20 mouse cellular contexts compared by ENCODE assay signal in the genomic region with DNA sequence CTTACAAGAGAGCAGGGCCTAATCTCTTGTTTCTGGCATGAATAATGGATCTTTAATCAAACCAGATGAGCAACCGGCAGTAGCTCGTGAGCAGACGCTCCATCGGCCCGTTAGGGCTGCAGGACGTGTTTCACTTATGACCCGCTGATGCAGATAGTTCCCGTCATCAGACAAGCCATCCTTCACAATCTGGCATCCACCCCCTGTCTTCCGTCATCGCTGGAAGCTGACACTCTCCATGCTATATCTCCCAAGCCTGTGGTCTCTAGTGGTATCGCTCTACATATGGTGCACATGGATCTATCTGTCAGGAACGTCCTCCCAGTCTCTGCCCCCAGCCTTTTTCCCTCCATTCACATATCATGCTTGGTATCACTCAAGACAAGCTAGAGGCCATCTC.
DNase-seq lines count a peak whose midpoint lies in the region; ATAC-seq and TF ChIP-seq lines count a peak whose summit lies in the region.
"Had no signal": no experiment of that assay in that cellular context is flagged by ENCODE, and none has a peak within 500 bp of the region (broad histone marks: within the 10 kb centered on the region; RNA-seq: fewer than 3 reads in every experiment).

No protein-coding gene starts in this region.

- no peak overlapping the region for H3K27ac ChIP-seq in embryonic facial prominence, embryonic 13.5 days
- no peak overlapping the region for H3K27ac ChIP-seq in embryonic facial prominence, embryonic 10.5 days (replicated peaks)
- no peak overlapping the region; the same call in 1 of the 2 replicates for H3K27ac ChIP-seq in lung, embryonic 14.5 days (ENCODE audit: low read depth)
- H3K27ac ChIP-seq in embryonic facial prominence, embryonic 14.5 days (replicated peaks; ENCODE audit: low read depth, low read length): no peak overlapping the region
- H3K27ac ChIP-seq in limb, embryonic 13.5 days: 0 out of 2 replicates have a peak overlapping the region, but pooled peaks have one; percentile 3
- H3K27ac ChIP-seq: embryonic facial prominence, embryonic 12.5 days; forebrain, embryonic 10.5 days; gastrocnemius, adult 2 months; hindbrain, embryonic 10.5 days; hindbrain, embryonic 14.5 days had no signal

- H3K36me3 ChIP-seq in embryonic facial prominence, embryonic 13.5 days: no peaks in the 10 kb centered on the region
- no peaks in the 10 kb centered on the region for H3K36me3 ChIP-seq in embryonic facial prominence, embryonic 10.5 days (replicated peaks)
- no peaks in the 10 kb centered on the region for H3K36me3 ChIP-seq in lung, embryonic 14.5 days (ENCODE audit: insufficient read depth)
- H3K36me3 ChIP-seq in embryonic facial prominence, embryonic 14.5 days (ENCODE audit: control insufficient read depth, insufficient read depth, low read length): no peaks in the 10 kb centered on the region
- no peaks in the 10 kb centered on the region for H3K36me3 ChIP-seq in limb, embryonic 13.5 days
- H3K36me3 ChIP-seq: embryonic facial prominence, embryonic 12.5 days; forebrain, embryonic 10.5 days; heart, embryonic 12.5 days; hindbrain, embryonic 10.5 days had no signal

- H3K9ac ChIP-seq in embryonic facial prominence, embryonic 13.5 days: no peak overlapping the region
- H3K9ac ChIP-seq in lung, embryonic 14.5 days: no peak overlapping the region
- H3K9ac ChIP-seq in embryonic facial prominence, embryonic 14.5 days (ENCODE audit: low read depth, low read length): no peak overlapping the region
- H3K9ac ChIP-seq in limb, embryonic 13.5 days: no peak overlapping the region
- H3K9ac ChIP-seq: embryonic facial prominence, embryonic 12.5 days; heart, embryonic 12.5 days; hindbrain, embryonic 14.5 days had no signal

- no peaks in the 10 kb centered on the region for H3K9me3 ChIP-seq in embryonic facial prominence, embryonic 13.5 days
- no peaks in the 10 kb centered on the region for H3K9me3 ChIP-seq in embryonic facial prominence, embryonic 10.5 days
- H3K9me3 ChIP-seq in lung, embryonic 14.5 days (ENCODE audit: low read depth, low read length): no peaks in the 10 kb centered on the region
- no peaks in the 10 kb centered on the region for H3K9me3 ChIP-seq in embryonic facial prominence, embryonic 14.5 days (ENCODE audit: control insufficient read depth, low read length)
- H3K9me3 ChIP-seq in limb, embryonic 13.5 days: no peaks in the 10 kb centered on the region
- H3K9me3 ChIP-seq: embryonic facial prominence, embryonic 12.5 days; forebrain, embryonic 10.5 days; heart, embryonic 12.5 days; hindbrain, embryonic 10.5 days had no signal

- H3K27me3 ChIP-seq in embryonic facial prominence, embryonic 13.5 days: 0 out of 2 replicates have a peak, but pooled peaks cover 3% of the 10 kb centered on the region
- no peaks in the 10 kb centered on the region for H3K27me3 ChIP-seq in embryonic facial prominence, embryonic 10.5 days (replicated peaks; ENCODE audit: low read depth, poor library complexity, severe bottlenecking)
- no peaks in the 10 kb centered on the region for H3K27me3 ChIP-seq in lung, embryonic 14.5 days (ENCODE audit: insufficient read depth, low read length)
- H3K27me3 ChIP-seq in embryonic facial prominence, embryonic 14.5 days (replicated peaks; ENCODE audit: control insufficient read depth, insufficient read depth, low read length): no peaks in the 10 kb centered on the region
- H3K27me3 ChIP-seq in limb, embryonic 13.5 days: peaks cover 7% of the 10 kb centered on the region; the same call in 1 of the 2 replicates

- no peak for TF ChIP-seq CTCF in lung, embryonic 14.5 days (IDR thresholded peaks at IDR 0.05; ENCODE audit: low read depth)

- no peak for DNase-seq in embryonic facial prominence, embryonic 10.5 days (ENCODE audit: low spot score)
- peak; percentile 79 for DNase-seq in lung, embryonic 14.5 days
- DNase-seq in lung, postnatal 36 days: no peak
- peak; percentile 63 for DNase-seq in embryonic facial prominence, embryonic 14.5 days (ENCODE audit: low spot score)
- DNase-seq in spleen, postnatal 36 days (ENCODE audit: low spot score in 2 of 2): no peak
- DNase-seq: adrenal gland, postnatal 25 days; cerebellum, adult 18-20 months; cerebellum, adult 9-11 months; cerebellum, postnatal 36 days; gastrocnemius, adult 2 months; gastrocnemius, postnatal 25 days had no signal

- no peak for ATAC-seq in embryonic facial prominence, embryonic 13.5 days (ENCODE audit: insufficient number of reproducible peaks, insufficient read depth, low FRiP score, low TSS enrichment, low read depth)
- peak; percentile 90 for ATAC-seq in lung, embryonic 14.5 days (ENCODE audit: insufficient read depth)
- ATAC-seq in embryonic facial prominence, embryonic 14.5 days (ENCODE audit: low read depth): no peak
- ATAC-seq in limb, embryonic 13.5 days (ENCODE audit: low FRiP score, low read depth): no peak
- ATAC-seq: forebrain, embryonic 14.5 days had no signal

- WGBS in embryonic facial prominence, embryonic 13.5 days: 64% methylated on average over 12 of the region's 12 CpGs
- WGBS in embryonic facial prominence, embryonic 10.5 days: 92% methylated on average over 12 of the region's 12 CpGs
- WGBS in lung, embryonic 14.5 days: 29% methylated on average over 12 of the region's 12 CpGs
- 72% methylated on average over 12 of the region's 12 CpGs for WGBS in embryonic facial prominence, embryonic 14.5 days
- WGBS in limb, embryonic 13.5 days: 68% methylated on average over 12 of the region's 12 CpGs

- H3K4me1 ChIP-seq in embryonic facial prominence, embryonic 13.5 days: peaks cover 8% of the 10 kb centered on the region
- H3K4me1 ChIP-seq in embryonic facial prominence, embryonic 10.5 days: no peaks in the 10 kb centered on the region
- peaks cover 13% of the 10 kb centered on the region; the same call in 1 of the 2 replicates for H3K4me1 ChIP-seq in lung, embryonic 14.5 days (ENCODE audit: insufficient read depth)
- no peaks in the 10 kb centered on the region for H3K4me1 ChIP-seq in embryonic facial prominence, embryonic 14.5 days (ENCODE audit: control insufficient read depth, insufficient read depth, low read length)
- H3K4me1 ChIP-seq in limb, embryonic 13.5 days: peaks cover 18% of the 10 kb centered on the region
- H3K4me1 ChIP-seq: embryonic facial prominence, embryonic 12.5 days; heart, embryonic 12.5 days; hindbrain, embryonic 10.5 days had no signal

- peak overlapping the region; percentile 1; the same call in 1 of the 2 replicates for H3K4me2 ChIP-seq in embryonic facial prominence, embryonic 13.5 days
- H3K4me2 ChIP-seq in lung, embryonic 14.5 days: peak overlapping the region; percentile 45
- no peak overlapping the region for H3K4me2 ChIP-seq in embryonic facial prominence, embryonic 14.5 days (ENCODE audit: low read depth, low read length)
- H3K4me2 ChIP-seq in limb, embryonic 13.5 days (replicated peaks): no peak overlapping the region; the same call in 1 of the 2 replicates
- H3K4me2 ChIP-seq: embryonic facial prominence, embryonic 12.5 days; heart, embryonic 12.5 days; hindbrain, embryonic 14.5 days had no signal

- H3K4me3 ChIP-seq in embryonic facial prominence, embryonic 13.5 days: no peak overlapping the region
- no peak overlapping the region for H3K4me3 ChIP-seq in embryonic facial prominence, embryonic 10.5 days
- no peak overlapping the region for H3K4me3 ChIP-seq in lung, embryonic 14.5 days (ENCODE audit: low read depth, low read length)
- no peak overlapping the region for H3K4me3 ChIP-seq in embryonic facial prominence, embryonic 14.5 days (ENCODE audit: low read depth, low read length)
- H3K4me3 ChIP-seq in limb, embryonic 13.5 days: no peak overlapping the region
- H3K4me3 ChIP-seq: embryonic facial prominence, embryonic 12.5 days; erythroblast, embryonic 14.5 days; forebrain, embryonic 10.5 days; gastrocnemius, adult 2 months; heart, embryonic 12.5 days; hindbrain, embryonic 10.5 days had no signal

Comparison
In these comparisons a context has a peak if more than half of its experiments do, and no peak if none do; other contexts are left out.
1. H3K4me2 ChIP-seq: peak in embryonic facial prominence, embryonic 13.5 days (single experiment) and lung, embryonic 14.5 days (single experiment); none in embryonic facial prominence, embryonic 14.5 days (single experiment) and limb, embryonic 13.5 days (single experiment).
2. DNase-seq: peak in lung, embryonic 14.5 days (single experiment) and embryonic facial prominence, embryonic 14.5 days (single experiment); none in embryonic facial prominence, embryonic 10.5 days (single experiment), lung, postnatal 36 days (single experiment) and spleen, postnatal 36 days (0 of 2).